Mouse (Mus musculus) CH12.LX (cell line): ENCODE results near the gene Emc9.

Experiments used
- CTCF ChIP-seq, 2 experiments: IDR thresholded peaks in 1 of 2; conservative IDR thresholded peaks in 1 of 2; 2 replicates each; pipeline ENCODE4 v1.5.1; 2011 to 2012; ENCODE audit warnings: low read depth in 2 of 2, low read length in 2 of 2, improper control_type of control experiment in 1 of 2, inconsistent platforms in 1 of 2, mild to moderate bottlenecking in 1 of 2, moderate library complexity in 1 of 2
- ELF1 ChIP-seq: IDR thresholded peaks from 2 replicates; pipeline ENCODE4 v1.6.1; 2014; ENCODE audit warnings: low read depth, mild to moderate bottlenecking, inconsistent platforms, low read length, improper control_type of control experiment
- MAFK ChIP-seq: IDR thresholded peaks from 2 replicates; pipeline ENCODE4 v1.6.1; 2011; ENCODE audit warnings: low read length, improper control_type of control experiment; ENCODE audit not compliant: insufficient replicate concordance
- MYC ChIP-seq: IDR thresholded peaks from 2 replicates; pipeline ENCODE4 v1.6.1; 2011; ENCODE audit warnings: low read depth, mild to moderate bottlenecking, improper control_type of control experiment, low read length
- NELFE ChIP-seq: IDR thresholded peaks from 2 replicates; pipeline ENCODE4 v1.6.1; 2011; ENCODE audit warnings: low read depth, low read length, improper control_type of control experiment
- PAX5 ChIP-seq: IDR thresholded peaks from 2 replicates; pipeline ENCODE4 v1.6.1; 2012; ENCODE audit warnings: low read length, inconsistent platforms, mixed read lengths
- POLR2A ChIP-seq: IDR thresholded peaks from 2 replicates; pipeline ENCODE4 v1.6.1; 2011; ENCODE audit warnings: low read depth, mild to moderate bottlenecking, improper control_type of control experiment, low read length
- POLR2AphosphoS2 ChIP-seq: IDR thresholded peaks from 2 replicates; pipeline ENCODE4 v1.6.1; 2011; ENCODE audit warnings: low read depth, low read length, improper control_type of control experiment
- RAD21 ChIP-seq: IDR thresholded peaks from 2 replicates; pipeline ENCODE4 v1.6.1; 2011; ENCODE audit warnings: low read depth, mild to moderate bottlenecking, low read length, improper control_type of control experiment, moderate library complexity

- TF ChIP-seq PAX5 (no peak), CTCF (conservative IDR thresholded peaks at IDR 0.05 in 1 of 2, IDR thresholded peaks at IDR 0.05 in 1 of 2; ENCODE audit: low read depth in 2 of 2, low read length in 2 of 2) (no peak), POLR2AphosphoS2 (no peak), RAD21 (no peak), MAFK (no peak), ELF1 (no peak), MYC (no peak), NELFE (no peak), POLR2A (no peak)
Measured at GRCm38 (mm10) chr14:55603271-55603632, 18.1 kb upstream of the Emc9 start, which contains the start of gene Irf9.
